Mouse (Mus musculus) hindbrain, embryonic 14.5 days (tissue): ENCODE measurements around the gene Rtn1. TPM values are rescaled to one million over a fixed set of nuclear protein-coding genes. Genes with fewer than 3 reads are reported as not detected.
A peak's percentile ranks its signal among the peaks of the same experiment; 100 is the strongest.

Experiments used
- ATAC-seq: fragments of 200-750 bp; cut with Nextera tagmentation; 2 replicates; pipeline ENCODE4 v1.8.0; 2017; ENCODE audit warnings: moderate number of reproducible peaks, mild to moderate bottlenecking, moderate TSS enrichment, moderate library complexity; ENCODE audit not compliant: low FRiP score
- DNase-seq: peaks from one replicate; pipeline ENCODE4 v3.0.0-alpha.2; 2015; ENCODE audit warnings: low spot score
- H3K27ac ChIP-seq: fragments of 300-500 bp; sonication (generic); 2 replicates; pipeline ENCODE4 v1.5.1; 2014; ENCODE audit warnings: mild to moderate bottlenecking, moderate library complexity
- H3K27me3 ChIP-seq: fragments of 300-500 bp; sonication (generic); 2 replicates; pipeline ENCODE4 v1.6.1; 2014; ENCODE audit warnings: mild to moderate bottlenecking, low read length, mixed read lengths; ENCODE audit not compliant: control insufficient read depth, insufficient read depth
- H3K36me3 ChIP-seq: fragments of 300-500 bp; sonication (generic); replicated peaks from 2 replicates; pipeline ENCODE4 v1.6.1; 2014; ENCODE audit not compliant: control insufficient read depth, insufficient read depth
- H3K4me1 ChIP-seq: fragments of 300-500 bp; sonication (generic); replicated peaks from 2 replicates; pipeline ENCODE4 v1.6.1; 2014; ENCODE audit warnings: antibody characterized with exemption, low read length, mixed read lengths; ENCODE audit not compliant: control insufficient read depth, insufficient read depth
- H3K4me2 ChIP-seq: fragments of 300-500 bp; sonication (generic); replicated peaks from 2 replicates; pipeline ENCODE4 v1.6.1; 2014; ENCODE audit warnings: mild to moderate bottlenecking, moderate library complexity
- H3K4me3 ChIP-seq: fragments of 300-500 bp; sonication (generic); replicated peaks from 2 replicates; pipeline ENCODE4 v1.5.1; 2014; ENCODE audit warnings: mild to moderate bottlenecking, low read length
- H3K9ac ChIP-seq: fragments of 300-500 bp; sonication (generic); 2 replicates; pipeline ENCODE4 v1.6.1; 2014
- H3K9me3 ChIP-seq: fragments of 300-500 bp; sonication (generic); 2 replicates; pipeline ENCODE4 v1.6.1; 2016; ENCODE audit warnings: low read length; ENCODE audit not compliant: control insufficient read depth
- WGBS: fragments of 180-500 bp; shearing (Covaris S2); extraction: QIAGEN DNeasy Blood & Tissue Kit; methylation state at CpG from one replicate; pipeline ENCODE4 v1.1.7; 2014; 5-methylcytosine and 5-hydroxymethylcytosine counted together
- polyA plus RNA-seq: library from polyadenylated mRNA; unstranded; fragments of >200 nt; fragmentation: Nextera tagmentation; extraction: Ambion mirVana; gene quantifications from 2 replicates; pipeline ENCODE4 v1.2.1, GENCODE M21; 2014

Rtn1 gene
- polyA plus RNA-seq, 1 experiment from 2014 or later = 2,853 TPM

DNA sequence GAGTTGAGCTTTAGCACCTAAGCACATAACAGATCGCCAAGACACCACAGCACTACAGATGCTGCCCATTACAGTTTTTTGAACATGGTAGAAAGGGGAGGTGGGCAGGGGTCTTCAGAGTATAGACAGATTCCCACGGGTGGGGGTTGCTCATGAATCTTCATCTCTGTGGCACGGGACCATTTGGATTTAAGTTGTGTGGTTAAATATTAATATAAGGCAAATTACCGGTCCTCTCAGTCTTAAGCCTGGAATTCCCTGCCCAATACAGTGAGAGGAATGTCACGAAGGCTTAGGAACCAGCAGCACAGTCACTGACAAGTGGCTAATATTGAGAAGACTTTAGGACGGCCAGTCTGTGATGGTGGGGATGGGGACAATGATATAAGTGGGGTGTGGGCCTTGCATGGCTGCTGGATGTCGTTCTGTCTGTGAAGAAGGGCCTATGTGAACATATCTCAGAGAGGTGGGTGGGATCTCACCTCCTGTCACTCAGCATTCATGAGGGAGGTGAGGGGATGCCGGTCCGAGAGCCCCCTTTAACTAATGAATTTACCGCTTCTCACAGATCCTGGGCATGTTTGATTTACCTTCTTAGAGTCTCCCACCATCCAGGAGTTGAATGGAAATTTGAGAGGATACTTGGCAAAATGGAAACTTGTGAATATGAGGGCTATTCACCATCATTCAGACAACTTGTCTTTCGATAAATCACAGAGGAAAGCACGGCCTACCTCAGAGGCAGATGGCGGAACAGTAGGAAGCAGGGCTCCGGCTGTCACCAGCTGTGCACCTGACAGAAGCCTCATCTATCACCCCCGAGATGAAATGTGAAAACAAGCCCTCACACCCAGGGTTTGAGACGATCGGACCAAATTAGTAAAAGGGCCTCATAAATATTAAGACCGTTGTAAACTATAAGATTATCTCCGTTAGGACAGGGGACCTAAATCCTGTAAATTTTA is 175.7 kb downstream of the Rtn1 start:
- H3K9me3 ChIP-seq = no peaks in the 10 kb centered on the region
- peak overlapping the region; percentile 43 for H3K27ac ChIP-seq
- ATAC-seq = no peak
- peaks cover 23% of the 10 kb centered on the region for H3K36me3 ChIP-seq
- H3K27me3 ChIP-seq = no peaks in the 10 kb centered on the region
- peak overlapping the region; percentile 64 for H3K4me3 ChIP-seq
- 42% methylated on average over 19 of the region's 19 CpGs for WGBS
- no peak for DNase-seq
- peak overlapping the region; percentile 87 for H3K9ac ChIP-seq
- H3K4me2 ChIP-seq = peak overlapping the region; percentile 86
- H3K4me1 ChIP-seq = peaks cover 59% of the 10 kb centered on the region

DNA sequence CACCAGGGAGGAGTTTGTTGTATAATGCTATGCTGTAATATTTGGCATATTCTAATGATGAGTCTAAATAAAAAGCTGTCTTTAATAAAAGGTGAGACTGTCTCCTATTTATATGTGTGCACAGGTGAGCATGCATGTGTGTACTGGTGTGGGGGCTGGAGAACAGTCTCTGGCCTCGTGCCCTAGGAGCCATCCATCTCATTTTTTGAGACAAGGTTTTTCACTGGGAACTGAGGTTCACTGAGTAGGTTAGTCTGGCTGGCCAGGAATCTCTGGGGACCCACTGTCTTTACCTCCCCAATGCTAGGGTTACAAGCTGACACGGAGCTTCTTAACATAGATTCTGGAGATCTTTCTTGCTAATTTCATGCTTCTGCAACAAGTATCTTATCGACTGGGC is 176.7 kb downstream of the Rtn1 start:
- ATAC-seq (no peak), DNase-seq (no peak)
- Histone ChIP-seq H3K9ac (peak overlapping the region; percentile 87; the same call in 1 of the 2 replicates), H3K27ac (0 out of 2 replicates have a peak overlapping the region, but pooled peaks have one; percentile 43), H3K9me3 (no peaks in the 10 kb centered on the region), H3K4me3 (peak overlapping the region; percentile 64), H3K36me3 (peaks cover 24% of the 10 kb centered on the region), H3K4me1 (peaks cover 64% of the 10 kb centered on the region), H3K4me2 (peak overlapping the region; percentile 86), H3K27me3 (no peaks in the 10 kb centered on the region)
- 61% methylated on average over 3 of the region's 3 CpGs for WGBS

DNA sequence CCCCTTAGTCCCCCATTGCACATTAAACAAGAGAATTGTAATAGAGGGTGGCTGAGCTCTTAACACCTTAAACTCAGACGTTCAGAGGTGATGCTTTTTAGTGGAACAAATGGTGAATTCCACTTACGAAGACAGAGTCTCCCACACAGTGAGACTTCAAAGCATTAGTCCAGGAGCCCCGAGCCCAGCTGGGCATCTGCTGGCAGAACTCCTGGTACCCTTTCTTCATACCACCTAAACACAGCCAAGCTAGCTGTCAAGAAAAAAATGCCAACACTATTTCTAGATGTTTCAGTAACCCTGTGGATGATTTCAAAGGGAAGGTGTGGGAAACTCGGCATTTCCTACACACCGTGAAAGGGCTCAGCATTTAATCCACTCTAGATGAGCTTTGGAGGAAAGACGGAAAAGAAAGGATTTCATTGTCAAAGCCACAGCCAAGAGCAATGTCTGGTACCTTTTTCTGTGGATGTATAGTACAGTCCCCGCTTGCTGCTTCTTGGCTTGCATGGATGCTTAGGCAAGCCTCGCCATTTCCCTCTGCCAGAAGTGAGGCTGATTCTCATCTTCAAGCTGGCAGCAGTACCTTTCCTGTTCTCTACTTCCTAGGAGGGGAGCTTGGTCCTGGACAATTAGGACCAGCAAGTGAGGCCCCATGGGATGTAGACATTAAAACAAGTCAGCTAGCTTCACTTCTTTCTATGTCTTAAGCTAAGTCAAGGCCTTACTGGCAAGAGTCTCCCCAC is 179.2 kb downstream of the Rtn1 start:
- no peak for DNase-seq
- Histone ChIP-seq H3K36me3 (peaks cover 24% of the 10 kb centered on the region), H3K4me3 (no peak overlapping the region), H3K9me3 (no peaks in the 10 kb centered on the region), H3K27me3 (no peaks in the 10 kb centered on the region), H3K4me1 (peaks cover 62% of the 10 kb centered on the region), H3K4me2 (peak overlapping the region; percentile 13; the same call in 1 of the 2 replicates), H3K9ac (no peak overlapping the region), H3K27ac (no peak overlapping the region)
- ATAC-seq = no peak
- 66% methylated on average over 8 of the region's 8 CpGs for WGBS

DNA sequence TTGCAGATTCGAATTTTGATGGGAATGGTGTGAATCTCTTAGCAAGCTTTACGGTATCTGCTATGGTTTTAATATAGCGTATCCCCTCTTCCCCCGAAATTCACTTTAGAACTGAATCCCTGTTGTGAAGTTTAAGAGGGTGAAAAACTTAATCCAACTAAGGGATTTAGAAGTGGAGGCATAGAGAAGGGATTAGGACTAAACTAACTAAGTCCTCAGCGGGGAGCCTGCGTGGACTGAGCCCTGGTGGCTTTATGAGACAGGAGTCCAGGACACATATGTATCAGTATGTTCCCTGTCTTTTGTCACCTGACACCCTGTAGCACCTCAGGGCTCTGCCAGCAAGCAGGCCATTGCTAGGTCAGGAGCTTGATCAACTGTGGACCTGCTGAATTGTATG is 181.1 kb downstream of the Rtn1 start:
- 90% methylated on average over 6 of the region's 6 CpGs for WGBS
- H3K4me1 ChIP-seq = peaks cover 49% of the 10 kb centered on the region

DNA sequence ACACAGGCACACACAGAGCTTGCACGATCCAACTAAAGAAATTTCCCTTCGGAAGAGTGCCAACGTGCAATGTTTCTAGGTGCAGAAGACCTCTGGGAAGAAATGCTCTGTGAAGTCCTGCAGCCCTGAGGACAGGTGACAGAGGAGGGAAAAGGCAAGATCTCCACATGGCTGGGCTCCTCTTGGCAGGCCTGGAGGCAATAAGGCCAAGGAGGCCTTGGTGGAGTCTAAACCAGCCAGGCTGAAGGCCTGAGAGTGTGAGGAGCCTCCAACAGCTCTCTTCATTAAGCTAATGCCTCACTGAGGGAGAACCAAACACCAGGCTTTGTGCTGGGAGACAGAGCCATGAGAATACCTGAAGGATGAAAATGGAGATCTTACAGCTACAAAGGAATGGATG is 183.5 kb downstream of the Rtn1 start:
- Histone ChIP-seq H3K27ac (no peak overlapping the region), H3K9me3 (no peaks in the 10 kb centered on the region), H3K36me3 (peaks cover 60% of the 10 kb centered on the region), H3K4me2 (no peak overlapping the region), H3K4me1 (peaks cover 32% of the 10 kb centered on the region), H3K4me3 (no peak overlapping the region), H3K27me3 (no peaks in the 10 kb centered on the region), H3K9ac (no peak overlapping the region)
- ATAC-seq = no peak
- WGBS = 90% methylated on average over 3 of the region's 3 CpGs
- DNase-seq = no peak

More for the DNA sequence above, 181.1 kb downstream of the Rtn1 start:
- no peak overlapping the region for H3K4me2 ChIP-seq
- DNase-seq (no peak), ATAC-seq (no peak)
- no peak overlapping the region for H3K27ac ChIP-seq
- H3K36me3 ChIP-seq = peaks cover 36% of the 10 kb centered on the region
- no peaks in the 10 kb centered on the region for H3K27me3 ChIP-seq
- no peaks in the 10 kb centered on the region for H3K9me3 ChIP-seq
- H3K9ac ChIP-seq = no peak overlapping the region
- no peak overlapping the region for H3K4me3 ChIP-seq

DNA sequence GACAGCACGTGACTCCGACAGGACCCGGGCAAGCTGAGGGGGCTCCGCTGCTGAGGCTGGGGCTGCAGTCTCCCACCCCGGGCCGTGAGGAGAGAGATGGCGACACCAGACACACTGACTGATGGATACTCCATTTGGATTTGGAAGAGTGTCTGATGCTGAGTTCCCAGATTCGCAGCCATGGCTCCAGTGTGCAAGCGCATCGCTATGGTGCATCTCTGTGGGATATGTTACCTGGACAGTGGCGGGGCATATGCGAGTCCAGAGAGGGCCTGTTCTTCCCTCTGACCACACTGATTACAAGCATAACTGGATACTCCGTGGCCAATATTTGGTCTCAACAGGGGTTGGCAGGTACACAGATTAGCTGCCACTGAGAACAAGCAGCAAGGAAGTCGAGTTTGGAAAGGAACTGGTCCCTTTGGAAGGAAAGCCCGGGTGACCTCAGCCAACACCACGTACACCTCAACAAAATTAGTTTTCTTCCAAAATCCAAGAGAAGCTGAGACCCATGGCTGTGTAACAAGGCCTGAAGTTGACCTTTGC is 185.2 kb downstream of the Rtn1 start:
- Histone ChIP-seq H3K4me3 (no peak overlapping the region), H3K9ac (no peak overlapping the region), H3K9me3 (no peaks in the 10 kb centered on the region), H3K27ac (no peak overlapping the region), H3K27me3 (no peaks in the 10 kb centered on the region), H3K4me1 (peaks cover 15% of the 10 kb centered on the region), H3K4me2 (no peak overlapping the region), H3K36me3 (peaks cover 63% of the 10 kb centered on the region)
- WGBS = 93% methylated on average over 16 of the region's 16 CpGs
- no peak for DNase-seq
- no peak for ATAC-seq

DNA sequence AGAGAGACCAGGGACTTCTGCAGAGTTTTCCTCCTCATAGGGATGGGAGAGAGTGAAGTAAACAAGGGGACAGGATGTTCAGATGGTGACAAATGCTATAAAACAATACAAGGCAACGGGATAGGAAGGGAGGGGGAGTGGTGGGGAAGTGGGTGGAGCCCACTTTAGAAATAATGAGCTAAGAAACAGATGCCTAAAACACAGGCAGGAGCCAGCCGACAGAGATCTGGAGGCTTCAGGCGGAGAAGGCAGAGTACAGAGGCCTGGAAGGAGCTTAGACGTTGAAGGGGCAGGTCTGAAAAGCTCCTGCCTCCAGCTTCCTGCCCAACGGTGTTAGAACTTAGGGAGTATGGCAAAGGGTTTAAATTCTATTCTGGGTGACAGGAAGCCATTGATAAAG is 195.3 kb downstream of the Rtn1 start:
- peaks cover 94% of the 10 kb centered on the region for H3K36me3 ChIP-seq
- H3K4me2 ChIP-seq = no peak overlapping the region
- H3K4me1 ChIP-seq = no peaks in the 10 kb centered on the region
- H3K27me3 ChIP-seq = no peaks in the 10 kb centered on the region
- DNase-seq (no peak), ATAC-seq (no peak)
- WGBS = 63% methylated on average over 5 of the region's 5 CpGs
- no peak overlapping the region for H3K27ac ChIP-seq
- H3K9me3 ChIP-seq = no peaks in the 10 kb centered on the region
- no peak overlapping the region for H3K4me3 ChIP-seq
- no peak overlapping the region for H3K9ac ChIP-seq

DNA sequence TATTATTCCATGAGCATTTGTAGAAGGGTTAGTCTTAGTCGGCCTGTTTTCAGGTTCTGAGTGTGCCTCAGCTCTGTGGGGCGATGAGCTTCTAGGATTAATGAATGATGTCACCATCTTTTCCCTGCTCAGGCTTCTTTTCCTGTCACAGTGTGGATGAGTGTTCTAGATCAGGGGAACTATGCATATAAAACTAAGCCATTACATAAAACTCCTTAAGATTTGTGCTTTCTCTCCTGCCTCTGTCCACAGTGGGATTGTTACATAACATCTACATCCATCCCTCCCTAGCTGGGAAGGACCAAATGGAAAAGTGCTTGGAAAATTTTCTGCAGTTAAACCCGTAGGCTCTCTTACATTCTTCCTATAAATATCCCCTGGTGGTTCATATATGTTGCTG is 208.0 kb downstream of the Rtn1 start:
- WGBS = 88% methylated on average over 3 of the region's 3 CpGs

More for the DNA sequence above, 208.0 kb downstream of the Rtn1 start:
- Histone ChIP-seq H3K27ac (no peak overlapping the region), H3K4me1 (peaks cover 6% of the 10 kb centered on the region; the same call in 1 of the 2 replicates), H3K27me3 (no peaks in the 10 kb centered on the region), H3K9ac (no peak overlapping the region), H3K4me2 (no peak overlapping the region), H3K4me3 (no peak overlapping the region), H3K9me3 (no peaks in the 10 kb centered on the region), H3K36me3 (no peaks in the 10 kb centered on the region)
- no peak for DNase-seq
- no peak for ATAC-seq
